Mouse (Mus musculus): ENCODE data around the gene Kcnmb2.
A peak's percentile ranks its signal among the peaks of the same experiment; 100 is the strongest.

Gene Kcnmb2

GRCm38 (mm10) chr3:32132395-32133004 is 230.2 kb downstream of the Kcnmb2 start:
- DNase-seq (ENCODE audit: inconsistent age in 2 of 2, low spot score in 1 of 2) = no peak

- DNase-seq (ENCODE audit: inconsistent age in 2 of 2, low spot score in 1 of 2) = no peak
Observed at GRCm38 (mm10) chr3:32144194-32144593, 241.9 kb downstream of the Kcnmb2 start.

DNA sequence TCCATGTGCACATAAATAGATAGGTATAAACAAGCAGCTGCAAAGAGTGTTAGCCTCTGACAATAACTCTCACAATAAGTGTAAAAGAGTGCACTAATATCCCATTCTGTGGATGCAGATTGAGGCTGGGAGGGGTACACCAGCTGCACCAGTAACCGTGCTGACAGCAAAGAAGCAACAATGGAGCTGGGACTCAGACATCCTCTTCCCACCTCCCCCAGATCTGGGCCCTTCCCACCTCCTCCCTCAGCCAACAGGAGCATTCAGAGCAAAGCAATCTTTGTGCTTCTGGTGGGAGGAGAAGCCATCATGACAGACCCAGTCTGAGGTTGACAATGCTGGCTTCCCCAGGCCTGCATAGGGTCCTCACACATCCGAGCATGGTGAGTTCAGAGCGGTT is 242.3 kb downstream of the Kcnmb2 start:
- no peak for DNase-seq (ENCODE audit: inconsistent age in 2 of 2, low spot score in 1 of 2)

DNA sequence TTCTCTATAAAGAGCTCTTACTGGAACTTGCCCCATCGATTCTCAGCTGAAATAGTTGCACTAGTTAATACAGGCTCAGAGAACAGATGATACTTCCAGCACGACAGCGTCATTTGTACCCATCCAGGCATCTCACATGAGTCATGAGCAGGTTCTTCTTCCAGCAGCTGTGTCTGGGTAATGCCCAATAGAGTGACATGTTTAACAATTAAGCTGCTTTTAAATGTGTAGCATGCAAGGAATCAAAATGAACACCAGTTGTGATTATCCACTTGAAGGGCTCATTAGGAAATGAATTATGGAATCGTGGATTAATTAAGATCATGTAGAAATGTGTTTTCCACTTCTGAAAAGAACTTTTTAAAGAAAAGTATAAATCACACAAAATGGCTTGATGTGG is 245.4 kb downstream of the Kcnmb2 start:
- no peak for DNase-seq (ENCODE audit: inconsistent age in 2 of 2, low spot score in 1 of 2)

DNA sequence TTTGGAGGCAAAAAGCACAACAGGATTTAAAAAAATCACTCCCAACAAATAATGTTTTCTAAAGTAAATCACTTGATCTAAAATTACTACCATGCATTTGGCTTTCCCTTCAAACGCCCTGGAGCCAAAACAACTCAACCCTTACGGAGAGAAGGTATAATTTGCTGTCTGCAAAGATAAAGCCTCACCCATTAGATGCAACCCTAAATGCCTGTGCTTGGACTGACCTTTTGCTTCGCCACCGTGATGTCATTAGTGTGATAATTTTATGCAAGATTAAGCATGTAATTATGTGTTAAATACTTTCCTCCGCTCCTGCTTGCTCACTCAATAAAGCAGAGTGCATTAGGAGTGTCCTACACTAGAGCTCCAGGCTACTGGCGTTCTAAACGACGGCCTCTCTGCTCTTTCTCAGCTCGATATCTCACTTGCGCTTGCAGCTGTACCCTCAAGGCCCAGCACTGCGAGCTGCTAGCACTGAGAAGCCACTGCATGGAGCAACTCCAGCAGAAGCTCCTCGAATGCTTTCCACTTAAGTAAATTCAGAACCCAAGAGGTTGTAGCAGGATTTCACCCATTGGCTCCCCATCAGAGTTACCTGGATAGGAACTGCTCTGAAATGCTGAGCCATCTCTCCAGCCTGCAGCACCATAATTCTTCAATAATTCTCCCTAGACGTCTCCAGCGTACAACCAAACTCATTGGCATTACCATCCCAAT is 247.7 kb downstream of the Kcnmb2 start:
- peak; percentile 9 to 30 for DNase-seq (ENCODE audit: inconsistent age in 2 of 2, low spot score in 1 of 2)

- DNase-seq (ENCODE audit: inconsistent age in 2 of 2, low spot score in 1 of 2) = no peak
Observed at GRCm38 (mm10) chr3:32180519-32180918, 278.2 kb downstream of the Kcnmb2 start.

- no peak for DNase-seq (ENCODE audit: inconsistent age in 2 of 2, low spot score in 1 of 2)
Observed at GRCm38 (mm10) chr3:32185855-32186522, 283.7 kb downstream of the Kcnmb2 start.

GRCm38 (mm10) chr3:32188521-32188920 is 286.2 kb downstream of the Kcnmb2 start:
- DNase-seq (ENCODE audit: inconsistent age in 2 of 2, low spot score in 1 of 2) = peak; percentile 43 to 78

- no peak for DNase-seq (ENCODE audit: inconsistent age in 2 of 2, low spot score in 1 of 2)
Observed at GRCm38 (mm10) chr3:32188955-32189354, 286.6 kb downstream of the Kcnmb2 start.

- no peak for DNase-seq (ENCODE audit: inconsistent age in 2 of 2, low spot score in 1 of 2)
Observed at GRCm38 (mm10) chr3:32189956-32190355, 287.6 kb downstream of the Kcnmb2 start.

GRCm38 (mm10) chr3:32194014-32194413 is 291.7 kb downstream of the Kcnmb2 start:
- no peak for DNase-seq (ENCODE audit: inconsistent age in 2 of 2, low spot score in 1 of 2)

DNA sequence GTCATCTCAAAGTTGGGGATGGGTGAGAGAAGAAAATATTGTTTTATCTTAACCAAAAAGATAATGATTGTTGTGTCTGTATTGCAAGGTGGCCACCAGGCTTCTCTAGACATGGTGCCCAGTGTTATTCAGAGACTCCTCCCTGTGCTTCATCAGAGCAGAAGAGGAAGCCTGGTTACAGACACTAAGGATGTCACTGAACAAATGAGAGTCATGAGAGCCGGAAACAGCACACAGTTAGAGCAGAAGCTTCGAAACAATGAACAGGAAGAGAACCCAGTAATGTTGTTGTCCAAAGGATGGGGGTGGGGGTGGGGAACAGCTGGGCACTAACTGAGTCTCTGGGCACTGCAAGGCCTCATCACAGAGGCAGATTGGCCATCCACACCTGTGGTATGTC is 324.4 kb downstream of the Kcnmb2 start:
- no peak for DNase-seq (ENCODE audit: inconsistent age in 2 of 2, low spot score in 1 of 2)

- DNase-seq (ENCODE audit: inconsistent age in 2 of 2, low spot score in 1 of 2) = no peak
Observed at GRCm38 (mm10) chr3:32236766-32237165, 334.5 kb downstream of the Kcnmb2 start.

All from adrenal gland, adult (tissue).